Mouse (Mus musculus) bone marrow, adult 2 months (tissue): Measurements from ENCODE around the gene Nploc4. TPM values are rescaled to one million over a fixed set of nuclear protein-coding genes. Genes with fewer than 3 reads are reported as not detected.

Experiments
- H3K27ac ChIP-seq: fragments of 200-500 bp; 2 replicates; pipeline ENCODE4 v1.5.1; 2012; ENCODE audit warnings: low read depth, mild to moderate bottlenecking, control low read depth, inconsistent platforms, low read length; ENCODE audit not compliant: control insufficient read depth, poor library complexity, insufficient read depth
- H3K4me1 ChIP-seq: fragments of 200-500 bp; 2 replicates; pipeline ENCODE4 v1.6.1; 2011; ENCODE audit warnings: low read length; ENCODE audit not compliant: control insufficient read depth, insufficient read depth
- H3K4me3 ChIP-seq: fragments of 200-500 bp; replicated peaks from 2 replicates; pipeline ENCODE3; 2011; ENCODE audit warnings: mild to moderate bottlenecking, low read depth, low read length, control low read depth; ENCODE audit not compliant: control insufficient read depth
- CTCF ChIP-seq: fragments of 200-500 bp; IDR thresholded peaks from 2 replicates; pipeline ENCODE4 v1.5.1; 2011; ENCODE audit warnings: low read length, control low read depth; ENCODE audit not compliant: control insufficient read depth, insufficient read depth
- POLR2A ChIP-seq: fragments of 200-500 bp; IDR thresholded peaks from 2 replicates; pipeline ENCODE4 v1.6.1; 2011; ENCODE audit warnings: low read depth, mild to moderate bottlenecking, control low read depth, low read length, borderline replicate concordance; ENCODE audit not compliant: control insufficient read depth
- WGBS: fragments of 180-500 bp; shearing (Covaris S2); methylation state at CpG from one replicate; pipeline ENCODE4 v1.1.7; 2018; 5-methylcytosine and 5-hydroxymethylcytosine counted together
- polyA plus RNA-seq: library from polyadenylated mRNA; stranded (reverse); fragments of >200 nt; gene quantifications from 2 replicates; pipeline ENCODE4 v1.2.4, GENCODE M21; 2011; ENCODE audit warnings: low replicate concordance; ENCODE audit not compliant: missing spikeins, insufficient read depth, insufficient read length

The Nploc4 gene
- polyA plus RNA-seq, 1 experiment: 30.0 TPM

DNA sequence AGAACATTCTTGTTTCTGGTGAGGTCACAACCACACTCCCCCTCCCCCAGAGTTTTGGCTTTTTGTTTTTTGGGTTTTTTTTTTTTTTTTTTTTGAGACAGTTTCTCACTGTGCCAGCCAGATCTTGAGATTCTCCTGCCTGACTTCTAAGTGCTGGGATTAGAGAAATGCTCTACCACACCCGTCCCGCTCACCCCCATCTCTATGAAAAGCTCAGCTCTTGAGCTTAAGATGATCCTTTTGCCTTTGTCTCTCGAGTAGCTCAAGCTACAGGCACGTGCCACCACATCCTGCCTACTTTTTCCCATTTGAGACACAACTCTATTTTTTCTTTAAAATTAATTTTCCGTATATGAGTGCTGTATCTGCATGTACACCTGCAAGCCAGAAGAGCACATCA is 26.9 kb upstream of the Nploc4 start:
- H3K27ac ChIP-seq: no peak overlapping the region
- H3K4me1 ChIP-seq: peaks cover 3% of the 10 kb centered on the region; the same call in 1 of the 2 replicates
- WGBS: 80% methylated on average over 5 of the region's 5 CpGs
- TF ChIP-seq POLR2A: no peak
- TF ChIP-seq CTCF: no peak
- H3K4me3 ChIP-seq: no peak overlapping the region

DNA sequence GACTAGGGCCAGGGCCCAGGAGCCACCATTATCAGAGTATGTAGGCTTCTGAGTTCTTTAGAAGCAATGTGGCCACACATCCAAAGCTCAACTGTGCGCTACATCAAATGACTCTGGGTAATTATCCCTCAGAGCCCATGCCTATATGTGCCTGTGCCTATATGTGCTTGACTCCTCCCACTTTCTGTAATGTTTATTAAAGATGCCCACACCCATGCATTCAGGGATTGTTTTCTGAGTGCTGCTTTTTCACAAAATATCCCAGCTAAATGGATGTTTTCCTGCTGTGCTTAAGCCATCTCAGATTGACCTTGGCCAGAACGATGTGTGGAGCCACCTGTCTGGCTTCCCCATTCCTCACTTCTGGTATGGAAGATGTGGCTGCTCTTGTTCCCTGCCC is 26.0 kb upstream of the Nploc4 start:
- Histone ChIP-seq H3K4me1 (peaks cover 3% of the 10 kb centered on the region; the same call in 1 of the 2 replicates), H3K27ac (no peak overlapping the region), H3K4me3 (no peak overlapping the region)
- 85% methylated on average over 2 of the region's 2 CpGs for WGBS
- no peak for TF ChIP-seq POLR2A
- TF ChIP-seq CTCF: no peak

- 48% methylated on average over 6 of the region's 6 CpGs for WGBS
- no peak for TF ChIP-seq POLR2A
- peak; percentile 38; the same call in 1 of the 2 replicates for TF ChIP-seq CTCF
Observed at GRCm38 (mm10) chr11:120458847-120459597, 21.5 kb upstream of the Nploc4 start.

DNA sequence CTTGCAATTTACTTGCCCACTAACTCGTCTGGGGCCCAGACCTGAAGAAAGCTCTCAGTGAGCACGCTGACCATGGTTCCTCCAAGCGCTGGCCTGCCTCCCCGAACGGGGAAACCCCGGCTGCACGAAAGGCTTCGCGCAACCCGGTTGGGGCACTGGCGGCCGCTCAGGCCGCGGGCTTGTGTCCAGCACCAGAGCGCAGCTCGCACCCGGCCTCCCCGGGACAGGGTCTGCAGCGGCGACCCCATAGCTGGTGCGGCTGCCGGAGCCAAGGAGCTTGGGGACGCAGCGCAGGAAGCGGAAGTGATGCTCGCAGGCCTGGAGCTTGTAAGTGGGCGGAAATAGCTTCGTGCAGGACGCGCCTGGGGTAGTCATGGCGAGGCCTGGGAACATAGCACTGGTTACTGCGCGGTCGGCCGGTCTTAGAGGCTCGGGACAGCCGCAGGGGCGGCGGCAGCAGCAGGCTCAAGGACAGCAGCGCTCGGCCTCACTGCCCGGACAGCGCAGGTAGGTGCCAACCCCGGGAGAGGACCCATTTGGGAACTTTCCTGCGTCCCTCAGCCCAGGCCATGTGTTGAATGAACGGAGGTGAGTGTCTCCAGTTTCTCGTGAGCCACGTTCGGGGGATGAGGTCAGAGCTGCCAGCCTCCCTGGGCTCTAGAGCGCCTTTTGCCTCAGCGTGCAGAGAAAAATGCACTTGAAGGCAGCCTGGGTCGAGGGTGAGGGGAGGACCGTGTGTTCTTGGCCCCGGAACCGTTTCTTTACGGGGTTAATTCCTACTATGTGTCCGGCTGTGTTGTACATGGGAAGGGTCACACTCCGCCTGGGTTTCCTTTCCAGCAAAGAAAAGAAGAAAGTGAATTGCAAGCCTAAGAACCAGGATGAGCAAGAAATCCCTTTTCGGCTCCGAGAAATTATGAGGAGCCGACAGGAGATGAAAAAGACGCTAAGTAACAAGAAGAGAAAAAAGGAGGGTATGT is 20.6 kb upstream of the Nploc4 start, which contains the start of the genes Oxld1 and Ccdc137:
Gene Oxld1 (minus strand): TSS at position 297 of the 980 bp plus-strand sequence.
Gene Ccdc137 (plus strand): TSS at position 344 of the 980 bp plus-strand sequence.
- WGBS: 3% methylated on average over 62 of the region's 62 CpGs
- no peak for TF ChIP-seq CTCF
- peak; percentile 88; the same call in 1 of the 2 replicates for TF ChIP-seq POLR2A
- peak within 1 kb of the TSS; percentile 82 for H3K27ac ChIP-seq
- H3K4me3 ChIP-seq: peak within 1 kb of the TSS; percentile 77
- H3K4me1 ChIP-seq: peaks cover 8% of the 10 kb centered on the region

More at GRCm38 (mm10) chr11:120458847-120459597, 21.5 kb upstream of the Nploc4 start:
- Histone ChIP-seq H3K4me1 (peaks cover 8% of the 10 kb centered on the region), H3K4me3 (peak overlapping the region; percentile 50), H3K27ac (no peak overlapping the region)

DNA sequence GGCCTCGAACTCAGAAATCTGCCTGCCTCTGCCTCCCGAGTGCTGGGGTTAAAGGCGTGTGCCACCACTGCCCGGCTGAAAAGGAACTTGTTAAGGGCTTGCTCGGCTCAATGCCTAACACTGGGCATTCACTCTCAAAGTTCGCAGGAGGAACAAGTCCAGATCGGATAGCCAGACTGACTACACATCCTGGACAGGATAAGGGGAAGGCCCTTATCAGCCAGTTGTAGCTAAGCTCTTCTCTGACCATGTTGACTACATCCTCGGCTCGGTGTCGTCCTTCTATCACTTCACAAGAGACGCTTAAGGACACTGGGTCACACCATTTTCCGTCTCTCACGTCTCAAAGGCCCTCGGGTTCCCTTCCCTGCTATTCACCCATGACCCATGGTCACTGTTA is 19.9 kb upstream of the Nploc4 start:
- peak overlapping the region; percentile 77 for H3K4me3 ChIP-seq
- WGBS: 3% methylated on average over 14 of the region's 14 CpGs

DNA sequence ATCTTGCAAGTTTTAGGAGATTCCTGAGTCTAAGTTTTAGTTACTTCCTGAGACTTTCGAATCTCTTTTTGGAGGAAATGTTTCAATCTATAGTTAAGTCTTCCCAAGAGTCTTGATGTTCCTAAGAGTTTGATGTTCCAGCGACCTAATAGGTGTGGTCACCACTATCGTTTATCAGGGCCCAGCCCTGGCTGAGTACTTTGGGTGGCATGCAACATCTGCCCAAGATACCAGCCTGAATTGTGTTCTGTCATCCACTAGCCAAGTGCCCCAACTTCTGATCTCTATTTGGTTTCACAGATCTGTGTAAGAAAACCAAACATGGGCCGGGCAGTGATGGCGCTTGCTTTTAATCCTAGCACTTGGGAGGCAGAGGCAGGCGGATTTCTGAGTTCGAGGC is 17.9 kb upstream of the Nploc4 start:
- H3K4me1 ChIP-seq: peaks cover 12% of the 10 kb centered on the region
- WGBS: 74% methylated on average over 7 of the region's 7 CpGs

More for the DNA sequence above, 19.9 kb upstream of the Nploc4 start:
- no peak for TF ChIP-seq CTCF
- no peak for TF ChIP-seq POLR2A
- Histone ChIP-seq H3K4me1 (peaks cover 8% of the 10 kb centered on the region), H3K27ac (peak overlapping the region; percentile 82)

DNA sequence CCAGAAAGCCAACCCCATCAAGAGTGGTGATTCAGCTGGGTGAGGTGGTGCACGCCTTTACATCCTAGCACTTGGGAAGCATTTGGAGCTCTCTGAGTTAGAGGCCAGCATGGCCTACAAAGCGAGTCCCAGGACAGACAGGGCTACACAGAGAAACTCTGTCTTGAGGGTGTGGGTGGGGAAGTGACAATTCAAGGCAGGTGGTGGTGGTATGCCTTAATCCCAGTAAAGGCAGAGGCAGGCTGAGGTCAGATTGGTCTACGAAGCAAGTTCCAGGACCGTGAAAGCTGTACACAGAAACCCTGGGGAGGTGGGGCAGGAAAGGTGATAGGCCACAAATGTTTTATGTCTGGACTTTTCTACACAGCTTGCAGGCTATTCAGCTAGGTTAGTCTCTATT is 17.5 kb upstream of the Nploc4 start:
- TF ChIP-seq POLR2A: no peak
- no peak for TF ChIP-seq CTCF
- H3K4me3 ChIP-seq: no peak overlapping the region
- H3K27ac ChIP-seq: no peak overlapping the region
- 89% methylated on average over 4 of the region's 4 CpGs for WGBS
- peaks cover 12% of the 10 kb centered on the region for H3K4me1 ChIP-seq

More for the DNA sequence above, 17.9 kb upstream of the Nploc4 start:
- Histone ChIP-seq H3K4me3 (no peak overlapping the region), H3K27ac (no peak overlapping the region)
- TF ChIP-seq CTCF (no peak), POLR2A (no peak)

GRCm38 (mm10) chr11:120453306-120453705 is 15.8 kb upstream of the Nploc4 start, which contains the start of gene Pde6g:
Gene Pde6g, minus strand, starts transcription at chr11:120453500.
- Histone ChIP-seq H3K4me1 (peaks cover 12% of the 10 kb centered on the region), H3K27ac (no peak within 1 kb of the TSS), H3K4me3 (no peak within 1 kb of the TSS)
- no peak for TF ChIP-seq POLR2A
- no peak for TF ChIP-seq CTCF
- WGBS: 88% methylated on average over 4 of the region's 4 CpGs
